Mouse (Mus musculus) ES-E14 (cell line): ENCODE measurements around the gene Adcy5. TPM values are rescaled to one million over a fixed set of nuclear protein-coding genes. Genes with fewer than 3 reads are reported as not detected.
A peak's percentile ranks its signal among the peaks of the same experiment; 100 is the strongest.

ENCODE experiments used
- DNase-seq: peaks from one replicate; pipeline ENCODE4 v3.0.0-alpha.2; 2013; ENCODE audit warnings: low read depth, low spot score
- H3K27ac ChIP-seq: 2 replicates; pipeline ENCODE4 v1.5.1; 2012; ENCODE audit warnings: low read depth, mild to moderate bottlenecking, low read length, moderate library complexity, mixed read lengths; ENCODE audit not compliant: poor library complexity, insufficient read depth, severe bottlenecking
- H3K36me3 ChIP-seq: 2 replicates; pipeline ENCODE4 v1.6.1; 2012; ENCODE audit warnings: mild to moderate bottlenecking, low read length, moderate library complexity, mixed read lengths; ENCODE audit not compliant: control insufficient read depth, poor library complexity, insufficient read depth, severe bottlenecking
- H3K4me1 ChIP-seq, 2 experiments: fragments of 150-350 bp in 1 of 2; sonication (generic) in 1 of 2; 2 replicates each; pipeline ENCODE4 v1.6.1; 2012; ENCODE audit warnings: low read length in 2 of 2, mild to moderate bottlenecking in 1 of 2, mixed read lengths in 1 of 2; ENCODE audit not compliant: control insufficient read depth in 2 of 2, insufficient read depth in 2 of 2, poor library complexity in 1 of 2
- H3K4me3 ChIP-seq, 2 experiments: fragments of 150-350 bp in 1 of 2; sonication (generic) in 1 of 2; 2 replicates each; pipeline ENCODE4 v1.5.1; 2012; ENCODE audit warnings: low read length in 2 of 2, low read depth in 1 of 2, mild to moderate bottlenecking in 1 of 2, mixed read lengths in 1 of 2; ENCODE audit not compliant: insufficient read depth in 1 of 2, poor library complexity in 1 of 2, severe bottlenecking in 1 of 2
- H3K9ac ChIP-seq: 2 replicates; pipeline ENCODE4 v1.6.1; 2012; ENCODE audit warnings: low read depth, mild to moderate bottlenecking, low read length, mixed read lengths; ENCODE audit not compliant: poor library complexity, insufficient read depth, severe bottlenecking
- H3K9me3 ChIP-seq: fragments of 150-350 bp; sonication (generic); 2 replicates; pipeline ENCODE4 v1.6.1; 2012; ENCODE audit warnings: low read depth, mild to moderate bottlenecking, low read length; ENCODE audit not compliant: control insufficient read depth, insufficient read depth
- CHD2 ChIP-seq: IDR thresholded peaks from 2 replicates; pipeline ENCODE4 v1.6.1; 2014; ENCODE audit warnings: mild to moderate bottlenecking, low read depth, low read length, inconsistent platforms
- HCFC1 ChIP-seq: IDR thresholded peaks from 2 replicates; pipeline ENCODE4 v1.6.1; 2012; ENCODE audit warnings: low read length, inconsistent platforms, borderline replicate concordance; ENCODE audit not compliant: insufficient read depth
- MAFK ChIP-seq: IDR thresholded peaks from 2 replicates; pipeline ENCODE4 v1.6.1; 2014; ENCODE audit warnings: mild to moderate bottlenecking, low read depth, low read length, inconsistent platforms; ENCODE audit not compliant: insufficient read depth
- ZC3H11A ChIP-seq: IDR thresholded peaks from 2 replicates; pipeline ENCODE4 v1.6.1; 2012; ENCODE audit warnings: low read depth, mild to moderate bottlenecking, inconsistent platforms, low read length, borderline replicate concordance
- ZNF384 ChIP-seq: IDR thresholded peaks from 2 replicates; pipeline ENCODE4 v1.6.1; 2012; ENCODE audit warnings: low read depth, low read length, inconsistent platforms
- in situ Hi-C, 2 experiments: fragments of 600-800 bp; cut with MboI; formaldehyde crosslinking; loops; one replicate each; pipeline ENCODE4 v1.15.1; 2025; ENCODE audit warnings: low sequenced_read_pairs in 2 of 2, inconsistent platforms in 1 of 2; ENCODE audit not compliant: unreplicated experiment in 2 of 2
- total RNA-seq: library from RNA; depleted of rRNA; stranded (reverse); fragments of 300-350 nt; gene quantifications from 2 replicates; pipeline ENCODE4 v1.2.3, GENCODE M21; 2012

Gene Adcy5
- total RNA-seq, 1 experiment = 0.85 TPM

GRCm38 (mm10) chr16:35110410-35111142, 44.1 kb upstream of the Adcy5 start:
- TF ChIP-seq ZC3H11A (peak; percentile 93), ZNF384 (no peak), CHD2 (no peak), HCFC1 (no peak), MAFK (no peak)
- Histone ChIP-seq H3K4me3 (no peak overlapping the region), H3K27ac (no peak overlapping the region), H3K36me3 (peaks cover 20% of the 10 kb centered on the region), H3K4me1 (0 out of 4 replicates have a peak, but pooled peaks cover 0 to 2% of the 10 kb centered on the region in 2 experiments), H3K9ac (no peak overlapping the region), H3K9me3 (no peaks in the 10 kb centered on the region)
- DNase-seq = peak; percentile 75
- in situ Hi-C loops = loop anchor here in 1 of 2 experiments (10.0 kb wide), 1 partner anchor 154 kb away; no protein-coding TSS in a partner anchor

- 0 out of 4 replicates have a peak, but pooled peaks cover 0 to 2% of the 10 kb centered on the region in 2 experiments for H3K4me1 ChIP-seq
Measured at GRCm38 (mm10) chr16:35111143-35111620, 43.5 kb upstream of the Adcy5 start.

GRCm38 (mm10) chr16:35113496-35113895, 41.2 kb upstream of the Adcy5 start:
- Histone ChIP-seq H3K9ac (no peak overlapping the region), H3K36me3 (peaks cover under 1% of the 10 kb centered on the region), H3K4me3 (no peak overlapping the region), H3K27ac (no peak overlapping the region), H3K9me3 (no peaks in the 10 kb centered on the region), H3K4me1 (0 out of 4 replicates have a peak, but pooled peaks cover 0 to 2% of the 10 kb centered on the region in 2 experiments)
- DNase-seq = no peak
- TF ChIP-seq ZNF384 (no peak), CHD2 (no peak), HCFC1 (no peak)
- in situ Hi-C loops = loop anchor here in 1 of 2 experiments (10.0 kb wide), 1 partner anchor 151 kb away; no protein-coding TSS in a partner anchor

More at GRCm38 (mm10) chr16:35111143-35111620, 43.5 kb upstream of the Adcy5 start:
- H3K9me3 ChIP-seq = no peaks in the 10 kb centered on the region
- H3K9ac ChIP-seq = no peak overlapping the region
- H3K36me3 ChIP-seq = peaks cover 16% of the 10 kb centered on the region
- DNase-seq = peak; percentile 27
- in situ Hi-C loops = loop anchor here in 1 of 2 experiments (10.0 kb wide), 1 partner anchor 154 kb away; no protein-coding TSS in a partner anchor
- H3K27ac ChIP-seq = no peak overlapping the region
- H3K4me3 ChIP-seq = no peak overlapping the region
- TF ChIP-seq HCFC1 (no peak), CHD2 (no peak), MAFK (no peak), ZC3H11A (no peak), ZNF384 (no peak)

DNA sequence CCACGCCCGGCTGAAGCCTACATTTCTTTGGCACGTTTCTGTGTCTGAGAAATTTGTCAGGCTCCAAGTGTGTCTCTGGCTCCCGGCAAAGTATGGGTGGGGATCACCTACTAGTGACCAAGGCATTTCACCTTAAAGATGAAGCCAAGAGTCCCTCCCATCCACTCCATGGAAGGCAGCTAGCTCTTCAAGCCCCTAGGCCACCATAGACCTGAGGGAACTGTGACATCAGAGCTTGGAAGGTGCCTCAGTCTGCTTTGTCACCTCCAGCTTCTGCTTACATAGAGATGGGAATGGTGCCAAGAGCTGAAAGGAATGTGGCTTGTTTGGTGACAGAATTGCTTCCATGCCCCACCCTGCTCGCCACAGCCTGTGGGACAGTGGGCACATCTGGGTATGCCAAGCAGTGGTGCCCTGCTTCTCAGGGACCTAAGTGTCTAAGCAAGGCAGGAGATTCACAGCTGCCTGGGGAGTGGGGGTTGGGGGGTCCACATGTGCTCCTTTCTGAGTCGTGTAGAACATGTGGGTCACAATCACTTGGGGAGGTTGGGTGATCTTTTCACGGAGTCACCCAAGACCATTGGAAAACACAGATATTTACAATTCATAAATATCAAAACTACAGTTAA, 38.2 kb upstream of the Adcy5 start:
- no peak overlapping the region for H3K9ac ChIP-seq

More for the DNA sequence above, 38.2 kb upstream of the Adcy5 start:
- Histone ChIP-seq H3K27ac (no peak overlapping the region), H3K9me3 (no peaks in the 10 kb centered on the region), H3K36me3 (no peaks in the 10 kb centered on the region), H3K4me1 (0 out of 4 replicates have a peak, but pooled peaks cover 0 to 2% of the 10 kb centered on the region in 2 experiments), H3K4me3 (no peak overlapping the region)
- TF ChIP-seq HCFC1 (no peak), ZC3H11A (no peak), CHD2 (no peak), ZNF384 (no peak), MAFK (no peak)
- in situ Hi-C loops = loop anchor here in 1 of 2 experiments (10.0 kb wide), 1 partner anchor 148 kb away; no protein-coding TSS in a partner anchor
- DNase-seq = no peak
